Mouse (Mus musculus) CD4-positive, CD25-positive, alpha-beta regulatory T cell, adult 2 months (primary cell): Measurements from ENCODE around the gene Ucp3.

Experiments used
- DNase-seq: peaks from one replicate; pipeline ENCODE4 v3.0.0-alpha.2; 2012; ENCODE audit warnings: low read depth, low spot score

Ucp3 gene

DNA sequence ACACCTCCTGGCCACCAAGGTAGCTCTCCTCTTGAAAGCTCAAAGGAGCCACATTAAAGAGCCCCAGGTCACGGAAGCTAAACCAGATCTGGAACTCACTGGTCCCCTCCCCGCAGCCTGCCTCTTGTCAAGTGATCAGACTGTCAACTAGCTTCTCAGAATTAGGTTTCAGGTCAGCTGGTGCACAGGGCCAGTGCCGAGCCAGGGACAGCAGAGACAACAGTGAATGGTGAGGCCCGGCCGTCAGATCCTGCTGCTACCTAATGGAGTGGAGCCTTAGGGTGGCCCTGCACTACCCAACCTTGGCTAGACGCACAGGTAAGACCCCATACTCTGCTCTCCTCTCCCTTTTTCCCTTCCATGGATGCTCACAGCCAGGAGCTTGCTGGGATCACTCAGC lies at the start of gene Ucp3:
Gene Ucp3 (plus strand): TSS at position 214 of the 400 bp plus-strand sequence.
- DNase-seq = no peak

DNA sequence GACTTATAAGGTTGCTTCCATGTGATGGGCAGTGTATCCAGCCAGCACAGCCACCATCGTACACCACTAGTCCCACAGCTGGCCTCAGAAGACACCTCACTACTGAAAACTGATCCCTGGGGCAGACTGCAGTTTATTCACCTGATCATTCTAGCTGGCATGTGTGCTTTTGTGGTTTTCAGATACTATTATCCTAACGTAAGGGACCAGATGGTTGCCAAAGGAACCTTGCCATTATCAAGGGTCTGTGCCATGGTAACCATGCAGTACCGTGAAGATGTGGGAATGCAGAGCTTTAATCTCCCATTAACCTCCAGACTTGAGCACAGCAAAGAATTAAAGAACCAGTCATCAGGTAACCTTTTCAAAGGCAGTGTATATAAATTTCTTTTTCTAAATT lies 47.0 kb upstream of the Ucp3 start:
- DNase-seq = no peak

DNA sequence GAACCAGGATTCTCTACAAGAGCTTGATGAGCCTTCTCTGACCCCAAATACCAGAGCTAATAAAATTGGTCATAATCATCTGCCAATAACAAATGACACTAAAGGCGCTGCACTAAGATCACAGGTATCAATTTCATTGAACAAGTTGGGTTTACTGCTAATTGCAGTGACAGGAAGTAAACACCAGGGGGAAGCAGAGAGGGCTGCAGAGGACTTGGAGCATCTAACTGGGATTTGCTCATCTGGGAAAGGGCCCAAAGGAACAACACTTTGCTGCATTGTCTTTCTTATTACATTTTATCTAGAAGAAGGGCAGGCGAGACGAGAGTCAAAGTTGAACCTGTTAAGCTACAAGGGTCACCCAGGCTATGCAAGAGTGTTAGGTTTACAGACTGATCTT lies 43.7 kb upstream of the Ucp3 start:
- DNase-seq = peak; percentile 69

GRCm38 (mm10) chr7:100429911-100430310 lies 42.9 kb upstream of the Ucp3 start:
- DNase-seq = no peak

- DNase-seq = no peak
These were observed 41.7 kb upstream of the Ucp3 start for GRCm38 (mm10) chr7:100431103-100431502.

- DNase-seq = no peak
These were observed 39.5 kb upstream of the Ucp3 start for GRCm38 (mm10) chr7:100433295-100433694.

GRCm38 (mm10) chr7:100443728-100444127 lies 29.1 kb upstream of the Ucp3 start:
- DNase-seq = no peak

DNA sequence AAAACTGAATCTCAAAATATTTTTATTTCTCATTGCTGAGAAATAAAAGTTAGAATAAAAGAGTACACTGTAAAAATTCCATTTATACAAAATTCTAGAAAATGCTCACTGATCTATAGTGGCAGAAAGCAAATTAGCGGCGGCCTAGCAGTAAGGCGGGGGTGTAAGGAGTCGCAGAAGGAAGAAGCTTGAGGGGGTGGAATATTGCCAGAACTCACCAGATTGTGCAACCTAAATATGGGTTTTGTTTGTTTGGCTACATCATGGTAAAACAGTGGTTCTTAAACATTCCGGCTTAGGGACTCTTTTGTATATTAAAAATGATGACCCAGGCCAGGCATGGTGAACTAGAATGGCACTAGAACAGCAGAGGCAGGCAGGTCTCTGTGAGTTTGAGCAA lies 26.5 kb upstream of the Ucp3 start:
- no peak for DNase-seq

DNA sequence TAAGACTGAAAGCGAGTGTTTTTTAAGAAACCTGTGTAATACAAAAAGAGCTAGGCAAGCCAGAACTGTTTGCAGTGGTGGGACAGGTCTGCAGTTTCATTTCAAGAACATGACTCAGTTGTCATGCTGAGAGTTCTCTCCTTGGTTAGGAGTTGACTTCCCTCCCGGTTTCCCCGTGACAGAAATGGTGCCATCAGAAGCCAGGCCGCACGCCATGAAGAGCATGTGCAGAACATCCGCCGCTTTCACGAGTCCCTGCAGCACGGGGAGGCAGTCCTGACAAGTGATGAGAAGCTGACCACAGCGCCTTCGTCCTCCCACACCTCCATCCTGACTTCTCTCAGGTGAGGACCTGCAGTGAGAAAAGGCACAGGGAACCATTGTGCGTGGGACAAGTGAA lies 24.3 kb upstream of the Ucp3 start:
- peak; percentile 24 for DNase-seq

- DNase-seq = peak; percentile 68
These were observed 23.8 kb upstream of the Ucp3 start for GRCm38 (mm10) chr7:100448985-100449384.

DNA sequence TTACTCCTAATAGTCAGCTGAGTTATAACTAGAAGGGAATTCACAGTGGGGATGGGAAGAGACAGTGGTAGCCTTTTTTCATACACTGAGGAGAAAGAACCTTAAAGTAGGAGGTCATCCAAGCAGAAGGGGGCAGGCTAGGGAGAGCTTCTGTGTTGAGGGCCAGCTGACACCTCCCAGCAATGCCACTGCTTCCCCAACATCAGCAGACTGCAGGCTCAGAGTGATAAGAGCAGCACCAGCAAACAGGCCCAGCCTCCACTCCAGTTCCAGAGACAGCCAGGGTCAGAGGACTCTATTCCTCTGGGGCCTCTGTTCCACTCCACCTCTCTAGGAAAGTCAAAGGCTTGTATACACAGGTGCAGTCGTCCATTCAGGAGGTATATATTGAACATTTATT lies 14.6 kb upstream of the Ucp3 start:
- no peak for DNase-seq

DNA sequence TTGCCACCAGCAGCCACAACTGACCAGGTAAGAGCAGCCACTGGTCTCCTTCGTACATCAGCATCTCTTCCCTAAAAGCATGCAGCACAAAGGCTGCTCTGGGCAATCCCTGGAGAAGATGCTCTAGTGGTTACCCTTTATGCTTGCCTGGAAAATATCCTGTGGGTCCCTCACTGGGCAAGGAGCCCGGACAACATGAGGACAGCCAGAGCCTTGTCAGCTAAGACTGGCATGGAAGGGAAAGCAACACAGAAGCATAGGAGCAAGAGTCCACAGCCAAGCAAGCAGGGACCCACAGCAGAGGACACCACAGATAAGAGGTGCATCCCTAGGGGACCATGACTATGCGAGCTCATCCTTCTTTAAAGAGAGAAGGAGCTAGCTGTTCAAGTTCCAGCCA lies 12.9 kb upstream of the Ucp3 start:
- no peak for DNase-seq

- DNase-seq = no peak
These were observed 11.1 kb upstream of the Ucp3 start for GRCm38 (mm10) chr7:100461621-100462151.

DNA sequence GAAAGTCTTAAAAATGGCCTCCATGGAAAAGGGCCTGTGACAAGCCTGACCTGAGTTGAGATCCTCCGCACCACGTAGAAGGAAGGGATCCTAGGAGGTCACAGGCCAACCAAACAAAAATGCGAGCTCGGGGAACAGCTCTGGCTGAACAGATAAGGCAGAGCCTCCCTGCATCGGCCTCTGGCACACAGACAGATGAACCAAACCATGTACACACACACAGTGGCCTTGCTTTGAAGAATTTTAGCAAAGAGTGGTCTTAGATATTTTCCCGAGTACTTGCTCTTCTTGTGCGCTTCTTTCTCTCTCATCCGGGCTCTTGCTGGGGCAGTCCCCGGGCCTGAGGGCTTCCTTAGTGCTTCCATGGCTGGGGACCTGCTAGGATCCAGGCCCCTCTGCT lies 9.6 kb upstream of the Ucp3 start:
- DNase-seq = no peak

DNA sequence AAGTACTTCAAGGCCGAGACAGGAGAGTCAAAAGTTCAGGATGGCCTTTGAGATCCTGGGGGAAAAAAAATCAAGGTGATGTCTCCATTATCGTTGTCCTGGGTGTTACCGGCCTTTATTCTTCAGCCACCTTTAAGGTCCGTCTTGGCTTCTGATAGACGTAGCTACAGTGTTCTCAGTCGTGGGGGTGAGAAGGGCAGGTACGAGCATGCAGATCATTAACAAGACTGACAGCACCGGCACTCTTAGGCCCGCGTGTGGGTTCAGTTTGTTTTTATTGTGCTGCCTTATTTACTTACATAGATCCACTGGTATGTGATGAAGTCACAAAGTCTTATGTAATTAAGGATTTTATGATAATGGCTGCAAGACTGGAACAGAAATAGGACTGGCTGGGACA lies 9.0 kb upstream of the Ucp3 start:
- DNase-seq = no peak

GRCm38 (mm10) chr7:100464248-100464647 lies 8.5 kb upstream of the Ucp3 start:
- no peak for DNase-seq

GRCm38 (mm10) chr7:100465248-100465647 lies 7.5 kb upstream of the Ucp3 start:
- no peak for DNase-seq

DNA sequence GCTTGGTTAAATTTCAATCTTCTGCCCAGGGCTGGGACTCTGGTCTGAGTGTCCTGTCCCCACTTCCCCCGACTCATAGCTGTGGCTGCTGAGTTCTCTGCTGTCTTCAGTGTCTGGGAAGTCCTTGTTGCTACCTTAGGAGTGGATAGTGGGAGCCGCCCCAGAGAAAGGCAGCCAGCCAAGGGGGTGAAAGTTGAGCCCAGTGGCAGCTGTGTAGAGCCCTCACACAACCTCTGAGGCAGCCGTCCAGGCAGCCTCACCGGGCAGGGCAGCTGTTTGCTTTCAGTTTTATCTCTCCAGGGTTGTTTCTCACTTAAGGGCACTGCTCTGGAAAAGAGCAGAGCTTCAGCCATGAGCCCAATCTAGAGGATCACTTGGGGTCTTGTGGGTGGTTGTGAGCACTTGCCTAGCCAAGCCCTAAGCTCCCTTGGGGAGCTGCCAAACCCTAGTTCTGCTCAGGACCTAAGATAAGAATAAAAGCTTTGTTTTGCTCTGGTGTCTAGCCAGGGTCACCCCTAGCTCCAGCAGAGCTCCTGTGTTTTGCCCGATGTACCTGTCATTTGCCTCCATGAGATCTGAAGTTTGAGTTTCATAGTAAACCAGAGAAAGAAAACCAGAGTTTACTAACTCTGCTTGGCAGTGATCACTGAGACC lies 7.0 kb upstream of the Ucp3 start:
- DNase-seq = no peak

DNA sequence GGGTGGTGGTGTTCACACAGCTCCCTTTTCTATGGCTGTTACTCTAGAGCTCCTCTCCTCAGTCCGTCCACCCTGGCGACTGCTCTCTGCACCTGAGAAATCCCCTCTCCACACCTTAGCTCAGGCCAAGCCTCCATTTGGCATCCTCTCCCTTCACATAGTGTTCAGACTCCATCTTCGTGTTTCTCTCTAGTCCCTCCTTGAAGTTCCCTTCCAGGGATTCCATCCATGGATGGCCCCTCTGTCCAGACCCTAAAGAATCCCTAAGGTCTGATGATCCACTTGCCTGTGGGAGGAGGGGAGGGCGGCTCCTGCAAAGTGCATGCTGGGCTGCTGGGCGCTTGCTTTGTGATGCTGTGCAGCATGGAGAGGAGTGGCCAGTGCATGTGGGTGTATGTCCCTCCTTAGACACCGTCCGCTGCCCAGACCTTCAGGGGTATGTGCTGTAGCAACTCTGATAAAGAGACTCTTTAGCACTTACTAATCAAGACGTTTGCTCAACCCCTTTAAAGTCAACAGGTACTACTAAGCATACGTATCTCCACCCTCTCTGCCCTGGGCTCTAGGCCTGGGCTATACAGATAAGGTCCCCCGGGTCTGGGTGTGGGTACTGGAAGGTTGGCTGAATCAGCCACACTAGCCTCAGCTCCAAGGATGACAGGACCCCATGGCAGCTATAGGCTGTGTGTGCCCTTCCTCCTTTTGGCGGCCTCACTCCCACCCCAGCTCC lies 5.8 kb upstream of the Ucp3 start:
- DNase-seq = no peak

GRCm38 (mm10) chr7:100468761-100469160 lies 4.0 kb upstream of the Ucp3 start:
- DNase-seq = no peak

GRCm38 (mm10) chr7:100469502-100469901 lies 3.3 kb upstream of the Ucp3 start:
- DNase-seq = no peak

- no peak for DNase-seq
These were observed 1.9 kb upstream of the Ucp3 start for GRCm38 (mm10) chr7:100470796-100471406.

DNA sequence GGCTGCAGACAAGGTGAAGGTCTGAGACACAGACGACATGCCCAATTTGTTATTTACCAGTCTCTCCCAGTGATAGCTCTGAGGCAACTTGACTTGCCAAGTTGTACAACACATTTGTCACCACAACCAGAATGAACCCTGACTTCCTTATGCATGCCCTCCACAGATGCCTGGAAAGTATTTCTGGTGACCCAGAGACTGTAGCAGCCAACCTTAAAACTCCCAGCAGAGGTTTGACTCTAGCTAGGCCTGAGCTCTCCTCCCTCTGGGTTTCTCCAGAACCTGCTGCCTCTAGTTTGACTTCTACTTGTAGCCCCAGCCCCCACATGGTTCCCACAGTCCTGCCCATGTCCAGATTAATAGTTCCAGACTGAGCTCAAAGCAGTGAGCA lies 1.4 kb upstream of the Ucp3 start:
- DNase-seq = no peak
